Mouse (Mus musculus) urinary bladder, postnatal 10 days (tissue): ENCODE measurements around the gene Catsper1.
"Not testable (repeated sequence)": the region's sequence is repeated elsewhere in the genome, so short reads cannot be mapped to it uniquely, and the experiment has no call there.

Source experiments
- DNase-seq: peaks from one replicate; pipeline ENCODE4 v3.0.0; 2022; ENCODE audit warnings: low spot score

Catsper1 gene

DNA sequence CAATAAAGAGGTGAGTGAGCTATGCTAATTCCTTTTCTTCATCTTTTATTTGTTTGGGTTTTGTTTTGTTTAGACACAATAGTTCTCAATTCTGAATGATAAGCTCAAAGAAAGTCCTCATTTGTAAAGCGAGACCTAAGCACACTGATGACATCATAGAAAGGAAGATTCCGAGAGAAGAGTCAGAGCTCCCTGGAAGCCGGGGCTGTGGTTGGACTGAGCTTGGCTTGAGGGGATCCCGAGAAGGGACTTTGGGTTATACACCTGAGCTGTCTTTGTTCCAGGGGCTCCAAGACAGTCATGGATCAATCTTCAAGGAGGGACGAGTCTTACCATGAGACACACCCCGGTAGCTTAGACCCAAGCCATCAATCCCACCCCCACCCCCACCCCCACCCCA is at the start of gene Catsper1:
TSS of gene Catsper1 (plus strand) at position 301 of the 400 bp plus-strand sequence.
- DNase-seq: no peak

DNA sequence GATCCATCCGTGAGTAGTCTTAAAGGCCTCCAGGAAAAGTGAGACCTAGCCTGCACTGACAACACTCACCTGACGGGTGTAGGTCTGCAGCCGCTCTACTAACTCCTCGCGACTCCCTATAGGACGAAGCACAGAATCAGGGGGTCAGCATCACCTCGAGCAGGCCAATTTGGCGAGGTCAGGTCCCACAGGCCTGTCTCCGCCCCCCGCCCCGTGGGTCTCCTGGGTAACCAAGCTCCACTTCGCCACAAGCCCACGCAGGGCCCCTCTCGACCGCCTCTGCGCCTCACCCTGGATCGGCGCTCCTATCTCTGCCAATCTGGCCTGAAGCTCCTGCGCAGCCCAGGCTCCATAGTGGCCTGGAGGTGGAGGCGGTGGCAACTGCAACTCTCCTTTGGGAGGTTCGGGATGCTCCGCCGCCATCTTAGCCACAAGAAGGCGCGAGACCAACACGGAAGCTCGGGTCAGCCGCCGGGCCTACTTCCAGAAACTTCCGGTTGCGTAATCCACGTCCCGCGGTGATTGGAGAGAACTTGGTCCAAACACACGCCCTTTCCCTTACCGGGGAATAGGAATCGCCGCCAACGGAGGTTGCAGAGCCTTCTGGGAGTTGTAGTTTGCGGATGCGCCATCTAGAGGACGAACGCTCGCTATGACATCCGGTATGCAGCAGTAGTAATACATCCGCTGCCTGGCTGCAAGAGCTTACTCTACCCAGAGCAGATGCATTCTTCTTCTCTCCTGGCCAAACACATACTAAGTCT is 40.4 kb upstream of the Catsper1 start, which contains the start of gene Sf3b2:
TSS of gene Sf3b2 (minus strand) at position 484 of the 764 bp plus-strand sequence.
- DNase-seq: peak; percentile 93

DNA sequence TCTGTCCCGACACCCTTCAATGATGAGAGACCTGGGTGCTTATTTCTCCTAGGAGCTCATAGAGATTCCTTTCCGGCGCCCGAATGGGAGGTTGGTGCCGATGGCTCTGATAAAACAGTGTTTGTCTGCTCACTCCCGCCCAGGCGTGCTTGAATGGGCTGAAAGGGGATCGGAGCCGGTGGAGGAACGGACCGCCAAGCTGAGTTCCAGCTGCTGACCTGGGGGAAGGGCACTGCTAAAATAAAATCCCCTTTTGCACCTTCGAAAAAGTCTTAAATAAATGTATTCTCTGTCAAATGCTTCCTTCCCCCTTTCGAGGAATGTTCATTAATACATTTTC is 39.8 kb upstream of the Catsper1 start:
- DNase-seq: no peak

DNA sequence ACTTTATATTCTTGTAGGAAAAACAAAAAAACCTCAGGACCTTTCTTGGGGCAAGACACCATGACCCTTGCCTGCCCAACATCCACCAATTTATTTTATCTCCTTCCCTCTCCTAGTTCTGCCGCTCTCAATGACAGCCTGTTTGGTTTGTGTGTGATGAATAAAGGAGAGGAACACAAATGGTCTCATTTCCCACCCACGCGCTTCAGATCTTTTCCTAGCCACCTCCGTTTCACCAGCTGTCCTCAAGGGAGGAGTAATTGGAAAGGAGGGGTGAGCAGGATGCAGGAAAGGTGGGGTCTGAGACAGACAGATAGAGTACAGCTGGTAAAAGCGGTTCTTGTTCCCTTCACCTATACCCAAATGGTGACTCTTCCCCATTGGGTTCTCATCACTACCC is 38.9 kb upstream of the Catsper1 start:
- DNase-seq: no peak

DNA sequence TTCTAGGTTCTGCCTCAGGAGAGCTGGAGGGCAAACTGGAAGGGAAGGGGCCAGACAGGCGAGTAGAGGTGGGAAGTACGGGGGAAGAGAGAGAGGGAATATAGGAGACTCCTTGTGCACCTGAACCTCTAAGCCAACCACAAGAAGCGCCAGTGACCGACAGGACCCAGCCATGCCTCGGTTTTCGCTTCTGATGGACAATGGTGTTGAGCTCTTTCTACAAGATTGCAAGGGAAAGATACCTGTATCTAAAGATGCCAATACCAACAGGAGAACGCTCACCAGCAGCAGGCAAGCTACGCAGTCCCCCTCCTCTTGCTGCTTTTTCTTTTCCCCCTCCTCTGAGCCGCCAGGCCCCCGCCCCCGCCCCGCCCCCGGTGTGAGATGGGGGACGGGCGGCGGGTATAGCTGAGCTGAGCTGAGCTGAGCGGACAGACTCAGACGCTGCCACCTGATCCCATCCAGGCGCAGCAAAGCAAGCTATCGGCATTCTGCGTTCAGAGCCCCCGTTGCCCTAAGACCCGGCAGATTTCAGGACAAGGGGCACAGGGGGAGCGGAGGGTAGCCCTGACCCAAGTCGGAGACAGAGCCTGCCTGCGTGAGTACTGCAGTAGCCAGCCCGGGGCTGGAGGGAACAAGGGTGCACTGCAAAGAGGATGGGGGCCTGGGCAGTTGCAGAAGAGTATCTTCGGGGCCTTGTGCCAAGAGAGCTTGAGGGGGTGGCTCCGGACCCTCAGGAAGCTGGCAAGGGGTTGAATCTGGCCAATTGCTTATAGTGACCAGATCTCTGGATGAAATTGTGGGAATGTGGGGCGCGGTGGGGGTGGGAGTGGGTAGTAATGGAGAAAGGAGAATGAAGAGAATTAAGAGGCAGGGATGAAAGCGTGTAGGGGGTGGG is 37.4 kb upstream of the Catsper1 start, which contains the start of gene Gal3st3:
TSS of gene Gal3st3 (plus strand) at position 429 of the 898 bp plus-strand sequence.
- DNase-seq: no peak

DNA sequence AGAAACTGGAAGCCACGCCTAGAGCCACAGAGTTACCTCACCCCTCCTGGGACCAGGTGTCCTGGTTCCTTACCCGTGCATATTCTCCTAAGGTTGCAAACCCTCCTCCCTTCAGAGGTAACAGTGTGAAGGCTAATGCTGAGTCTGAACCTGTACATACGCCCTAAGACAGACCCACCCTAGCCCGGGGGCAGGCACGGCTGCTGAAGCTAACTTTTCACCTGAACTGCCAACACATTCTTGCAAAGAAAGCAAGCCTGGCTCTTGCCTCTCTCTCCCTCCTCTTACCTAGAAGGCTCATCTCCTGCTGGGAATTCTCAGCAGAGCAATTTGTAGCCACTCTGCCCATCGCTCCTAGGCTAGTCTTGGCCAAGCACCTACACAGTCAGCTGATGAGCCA is 35.0 kb upstream of the Catsper1 start:
- DNase-seq: no peak

DNA sequence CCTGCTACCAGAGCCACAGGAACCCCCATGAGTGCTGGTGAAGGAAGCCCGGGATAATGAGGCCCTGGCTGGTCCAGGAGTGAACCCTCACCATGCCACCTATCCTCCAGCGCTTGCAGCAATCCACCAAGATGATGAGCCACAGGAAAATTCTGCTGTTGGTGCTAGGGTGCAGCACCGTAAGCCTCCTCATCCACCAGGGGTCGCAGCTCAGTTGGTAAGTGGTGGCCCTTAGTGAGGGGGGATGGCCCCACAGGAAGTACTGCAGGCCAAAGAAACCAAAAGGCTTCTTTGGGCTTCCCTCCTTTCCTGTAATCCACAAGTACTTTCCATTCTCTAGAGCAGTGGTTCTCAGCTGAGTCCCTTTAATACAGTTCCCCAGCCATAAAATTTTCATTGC is 33.1 kb upstream of the Catsper1 start:
- no peak for DNase-seq

DNA sequence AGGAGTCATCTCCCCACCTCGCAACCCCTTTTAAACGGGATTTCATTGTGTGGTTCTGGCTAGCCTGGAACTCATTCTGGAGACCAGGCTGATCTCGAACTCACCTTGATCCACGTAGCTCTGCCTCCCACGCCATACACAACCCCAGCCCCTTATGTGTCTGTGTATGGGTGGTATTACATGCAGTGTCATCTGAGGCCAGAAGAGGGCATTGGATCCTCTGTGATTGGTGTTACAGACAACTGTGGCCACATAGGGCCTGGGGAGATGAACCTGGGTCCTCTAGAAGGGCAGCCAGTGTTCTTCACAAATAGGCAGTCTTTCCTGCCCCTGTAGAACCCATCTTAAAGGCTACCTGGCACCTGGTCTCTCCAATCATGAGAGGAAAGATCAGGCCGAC is 29.3 kb upstream of the Catsper1 start:
- DNase-seq: no peak

DNA sequence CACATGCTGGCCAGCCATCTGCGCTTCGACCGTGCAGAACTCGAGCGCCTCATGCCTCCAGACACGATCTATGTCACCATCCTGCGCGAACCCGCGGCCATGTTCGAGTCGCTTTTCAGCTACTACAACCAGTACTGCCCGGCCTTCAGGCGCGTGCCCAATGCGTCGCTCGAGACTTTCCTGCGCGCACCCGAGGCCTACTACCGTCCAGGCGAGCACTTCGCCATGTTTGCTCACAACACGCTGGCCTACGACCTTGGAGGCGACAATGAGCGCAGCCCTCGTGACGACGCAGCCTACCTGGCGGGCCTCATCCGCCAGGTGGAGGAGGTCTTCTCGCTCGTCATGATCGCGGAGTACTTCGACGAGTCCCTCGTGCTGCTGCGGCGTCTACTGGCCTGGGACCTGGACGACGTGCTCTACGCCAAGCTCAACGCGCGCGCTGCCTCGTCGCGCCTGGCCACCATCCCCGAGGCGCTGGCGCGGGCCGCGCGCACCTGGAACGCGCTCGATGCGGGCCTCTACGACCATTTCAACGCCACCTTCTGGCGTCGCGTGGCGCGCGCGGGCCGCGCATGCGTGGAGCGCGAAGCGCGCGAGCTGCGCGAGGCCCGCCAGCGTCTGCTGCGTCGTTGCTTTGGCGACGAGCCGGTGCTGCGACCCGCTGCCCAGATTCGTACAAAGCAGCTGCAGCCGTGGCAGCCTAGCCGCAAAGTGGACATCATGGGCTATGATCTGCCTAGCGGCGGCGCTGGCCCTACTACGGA is 28.4 kb upstream of the Catsper1 start:
- no peak for DNase-seq

DNA sequence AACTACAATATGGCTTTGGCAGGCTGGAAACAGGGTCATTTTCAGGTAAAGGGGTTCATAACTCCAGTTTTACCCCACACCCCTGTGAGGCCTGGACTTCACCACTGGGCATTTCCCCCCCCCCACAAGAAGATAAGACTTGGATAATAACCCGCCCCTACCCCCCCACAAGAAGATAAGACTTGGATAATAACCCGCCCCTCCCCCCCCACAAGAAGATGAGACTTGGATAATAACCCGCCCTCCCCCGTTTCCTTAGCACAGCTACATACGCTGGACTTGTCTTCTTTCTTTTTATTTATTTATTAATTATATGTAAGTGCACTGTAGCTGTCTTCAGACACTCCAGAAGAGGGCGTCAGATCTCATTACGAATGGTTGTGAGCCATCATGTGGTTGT is 26.5 kb upstream of the Catsper1 start:
- no peak for DNase-seq

DNA sequence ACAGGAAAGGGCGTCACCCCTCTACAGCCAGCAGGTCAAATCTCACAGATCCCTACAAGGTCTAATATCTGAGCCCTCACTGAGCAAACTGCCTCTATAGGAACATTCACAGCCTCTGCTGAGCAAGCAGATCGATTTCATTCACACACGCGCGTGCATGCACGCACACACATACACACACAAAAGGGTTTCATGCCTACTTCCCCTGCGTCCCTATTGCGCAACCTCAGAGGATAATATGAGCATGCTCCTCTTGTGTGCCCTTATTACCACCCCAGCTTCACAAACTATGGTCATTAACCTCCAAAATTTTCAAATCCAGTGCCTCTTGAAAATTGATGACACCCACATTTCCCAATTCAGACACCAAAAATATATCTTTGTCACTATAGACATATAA is 22.4 kb upstream of the Catsper1 start:
- no peak for DNase-seq

DNA sequence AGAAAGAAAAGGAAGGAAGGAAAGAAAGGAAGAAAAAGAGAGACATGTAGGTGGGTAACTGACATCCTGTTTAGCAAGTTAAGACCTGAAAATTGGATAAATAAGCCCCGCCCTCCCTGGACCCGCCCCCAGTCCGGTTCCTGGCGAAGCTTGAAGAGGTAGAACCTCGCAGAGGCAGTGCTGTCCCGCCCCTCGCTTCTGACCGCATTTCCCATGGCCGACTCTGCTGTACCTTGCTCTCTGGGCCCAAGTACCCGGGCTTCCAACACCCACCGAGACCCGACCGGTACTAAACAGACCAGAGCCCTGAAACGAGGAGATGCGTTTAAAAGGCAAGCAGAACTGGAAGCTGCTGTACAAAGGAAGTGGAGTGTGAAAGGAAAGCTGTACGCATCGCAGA is 11.7 kb upstream of the Catsper1 start:
- DNase-seq: no peak

DNA sequence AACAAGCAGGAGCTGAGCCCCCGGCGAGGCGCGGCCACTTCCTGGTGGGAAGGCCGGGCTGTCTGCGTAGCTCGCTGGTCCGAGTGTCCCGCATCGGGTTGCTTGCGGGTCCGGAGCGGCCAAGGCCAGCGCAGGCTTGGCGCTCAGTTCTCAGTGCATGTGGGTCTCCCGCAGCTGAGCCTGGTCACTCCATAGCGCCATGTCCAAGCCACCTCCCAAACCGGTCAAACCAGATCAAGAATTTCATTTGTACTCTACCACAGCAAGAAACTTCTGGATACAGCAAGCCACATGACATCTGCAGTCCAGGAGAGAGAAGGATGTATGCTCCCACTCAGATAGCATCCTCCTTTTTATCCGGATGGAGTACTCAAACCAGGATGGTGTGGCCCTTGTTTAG is 7.6 kb upstream of the Catsper1 start:
- no peak for DNase-seq

DNA sequence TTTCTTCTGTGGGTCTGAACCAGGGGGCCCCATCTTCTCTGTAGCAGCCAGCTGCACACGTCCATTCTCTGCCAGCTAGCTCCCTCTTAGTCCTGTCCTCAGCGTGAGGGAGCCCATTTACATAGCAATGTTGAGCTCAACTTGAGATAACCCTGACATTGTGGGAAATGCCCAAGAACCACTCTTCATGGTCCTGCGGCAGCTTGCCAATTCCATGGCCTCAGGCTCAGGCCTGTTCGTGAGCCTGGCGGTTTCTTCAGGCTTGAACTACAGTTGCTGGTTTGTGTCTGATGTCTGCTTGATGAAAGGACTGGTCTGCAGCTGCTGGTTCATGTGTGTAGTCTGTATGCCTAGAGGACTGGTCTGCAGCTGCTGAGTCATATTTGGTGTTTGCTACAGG is 800 bp upstream of the Catsper1 start:
- no peak for DNase-seq

DNA sequence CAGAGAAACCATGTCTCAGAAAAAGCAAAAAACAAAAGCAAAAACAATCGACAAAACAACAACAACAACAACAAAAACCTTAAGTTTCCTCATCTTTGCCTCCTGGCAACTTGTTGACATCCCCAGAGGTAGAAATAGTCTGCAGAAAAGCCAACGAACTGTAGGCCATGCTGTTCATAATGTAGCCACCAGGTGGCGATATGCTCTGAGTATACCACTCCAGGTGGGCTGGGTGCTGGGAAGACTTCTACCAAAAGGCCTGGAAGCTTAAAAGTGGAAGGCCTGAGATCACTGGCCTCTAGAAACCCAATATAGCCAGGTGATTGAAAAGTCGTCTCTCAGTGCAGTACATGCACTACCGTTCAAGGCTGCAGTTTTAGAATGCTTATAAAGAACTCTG is 2.4 kb downstream of the Catsper1 start:
- DNase-seq: peak; percentile 37

DNA sequence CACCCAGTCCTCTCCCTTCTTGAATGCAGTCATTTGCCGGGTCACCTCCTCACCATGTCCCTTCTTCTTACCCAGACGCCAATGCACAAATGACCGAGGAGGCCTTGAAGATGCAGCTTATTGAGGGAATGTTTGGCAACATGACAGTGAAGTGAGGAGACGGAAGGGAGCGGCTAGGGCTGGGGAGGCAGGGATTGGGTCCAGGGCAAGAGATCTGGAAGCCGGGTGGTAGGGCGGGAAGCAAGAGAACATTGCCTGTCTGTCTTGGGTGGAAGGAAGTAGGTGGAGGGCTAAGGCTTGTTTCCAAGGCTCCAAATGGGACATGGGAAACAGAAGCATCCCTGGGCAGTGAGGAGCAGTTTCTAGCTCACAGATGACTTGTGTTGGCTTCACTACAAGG is 5.8 kb downstream of the Catsper1 start:
- no peak for DNase-seq

DNA sequence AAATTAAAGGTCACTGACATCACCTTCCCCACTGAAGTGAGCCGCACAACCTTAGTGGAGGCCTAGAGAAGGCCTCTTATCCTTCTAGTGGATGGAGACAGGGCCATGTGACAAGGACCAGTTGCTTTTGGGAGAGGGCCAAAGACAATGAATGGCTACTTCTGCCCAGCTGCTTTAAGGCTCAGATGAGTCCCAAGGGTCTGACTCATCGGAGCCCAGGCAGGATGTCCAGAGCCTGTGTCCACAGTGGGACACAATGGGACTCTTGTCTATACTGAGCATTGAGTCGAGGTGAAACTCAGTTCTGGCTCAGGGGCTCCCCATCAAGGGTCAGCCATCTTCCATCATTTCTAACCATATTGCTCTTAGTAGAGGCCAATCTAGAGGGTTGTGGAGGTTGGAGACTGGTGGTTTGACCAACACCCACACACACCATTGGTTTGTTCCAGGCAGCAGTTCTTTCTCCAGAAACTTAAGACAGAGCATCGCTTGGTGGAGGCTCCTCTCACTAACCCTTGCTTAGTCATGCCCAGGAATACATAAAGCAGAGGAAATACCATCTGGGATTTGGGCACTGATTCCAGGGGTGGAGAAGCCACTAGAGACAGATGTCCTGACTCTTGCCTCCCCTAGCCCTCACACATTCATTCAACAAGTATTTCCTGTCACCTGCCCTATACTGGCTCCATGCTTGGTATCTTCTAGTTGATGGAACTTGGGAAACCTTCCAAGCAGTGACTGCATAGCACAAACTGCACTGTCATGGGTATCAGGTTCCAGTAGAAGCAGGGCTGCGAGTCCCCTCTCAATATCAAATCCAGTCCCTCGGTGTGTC is 10.0 kb downstream of the Catsper1 start:
- no peak for DNase-seq

DNA sequence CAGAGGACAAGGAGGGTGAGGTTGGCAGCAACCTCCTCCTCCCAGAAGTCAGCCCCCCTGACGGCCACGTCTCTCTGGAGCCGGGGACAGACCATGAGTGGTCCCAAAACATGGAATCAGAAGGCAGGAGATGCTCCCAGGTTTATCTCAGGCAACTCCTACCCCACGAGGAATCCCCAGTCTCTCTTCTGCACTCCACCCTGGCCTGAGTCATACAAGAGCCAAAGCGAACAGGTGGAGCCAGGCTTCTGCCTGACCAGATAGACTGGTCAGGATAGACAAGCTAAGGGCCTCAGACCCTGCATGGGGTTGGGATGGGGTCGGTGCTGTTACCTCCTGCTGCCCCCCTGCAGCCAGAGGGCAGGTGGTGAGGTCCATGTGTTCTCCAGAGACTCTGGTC is 12.5 kb downstream of the Catsper1 start:
- no peak for DNase-seq

DNA sequence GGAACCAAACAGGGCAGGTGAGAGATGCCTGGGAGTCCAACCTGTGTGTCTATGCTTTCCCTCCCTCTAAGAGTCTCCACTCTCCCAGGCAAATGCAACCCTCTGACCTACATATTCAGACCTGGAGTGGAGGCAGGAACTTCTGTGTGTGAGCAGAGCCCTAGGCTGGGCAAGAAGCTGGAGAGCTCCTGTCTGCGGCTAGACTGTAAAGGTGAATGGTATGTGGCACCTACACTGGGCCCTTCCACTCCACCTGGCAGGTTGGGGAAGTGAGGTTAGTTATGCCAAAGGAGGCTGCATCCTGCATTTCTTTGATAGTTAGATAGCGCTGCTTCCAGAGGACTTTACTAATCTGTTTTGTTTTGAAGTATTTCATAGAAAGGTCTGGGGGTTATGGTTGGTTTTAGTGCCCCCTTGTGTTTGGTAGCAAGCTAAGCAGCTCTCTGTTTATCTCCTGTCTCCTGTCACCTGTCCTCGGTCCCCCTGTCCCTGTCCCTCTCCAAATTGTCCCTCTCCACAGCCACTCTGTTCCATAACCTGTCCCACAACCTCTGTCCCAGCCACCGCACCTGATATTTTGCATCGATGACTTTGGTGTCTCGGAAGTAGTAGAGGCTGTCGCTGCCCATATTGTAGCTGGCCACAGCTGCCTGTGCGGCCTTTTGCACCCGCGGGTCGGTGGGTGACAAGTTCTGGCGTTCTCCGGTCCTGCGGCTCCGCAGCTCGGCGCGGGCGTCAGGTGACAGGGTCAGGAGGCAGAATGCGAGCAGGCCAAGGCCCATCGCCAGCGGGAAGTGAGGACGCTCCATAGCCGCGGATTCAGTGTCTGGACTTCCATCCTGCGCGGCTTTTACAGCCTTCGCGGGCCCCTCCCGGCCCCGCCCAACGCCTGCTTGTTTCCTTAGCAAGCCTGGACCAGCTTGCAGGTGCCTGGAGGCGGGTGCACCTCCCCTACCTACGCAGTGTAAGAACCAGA is 13.3 kb downstream of the Catsper1 start:
- no peak for DNase-seq

DNA sequence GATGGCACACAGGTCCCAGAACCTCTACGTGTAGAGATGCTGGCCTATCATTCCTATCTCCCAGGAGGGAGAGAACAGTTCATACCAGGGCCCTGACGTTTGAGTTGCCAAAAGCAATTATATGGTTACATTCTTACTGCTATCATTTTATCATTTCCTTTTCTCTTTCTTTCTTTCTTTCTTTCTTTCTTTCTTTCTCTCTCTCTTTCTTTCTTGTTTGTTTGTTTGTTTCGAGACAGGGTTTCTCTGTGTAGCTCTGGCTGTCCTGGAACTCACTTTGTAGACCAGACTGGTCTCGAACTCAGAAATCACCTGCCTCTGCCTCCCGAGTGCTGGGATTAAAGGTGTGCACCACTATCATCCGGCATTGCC is 13.9 kb downstream of the Catsper1 start, which contains the start of gene Cst6:
TSS of gene Cst6 (minus strand) at position 73 of the 372 bp plus-strand sequence.
- DNase-seq: not testable (repeated sequence)
